Mouse (Mus musculus) adrenal gland, adult (tissue): ENCODE data around the gene Zc2hc1b.

ENCODE experiments used
- DNase-seq, 2 experiments: peaks; one replicate each; pipeline ENCODE4 v3.0.0; 2022 to 2023; ENCODE audit warnings: low spot score in 1 of 2; ENCODE audit not compliant: inconsistent age in 2 of 2

Gene Zc2hc1b

GRCm38 (mm10) chr10:13175866-13176265 is 2.0 kb downstream of the Zc2hc1b start:
- DNase-seq: peak in 1 of 2 experiments; percentile 32

DNA sequence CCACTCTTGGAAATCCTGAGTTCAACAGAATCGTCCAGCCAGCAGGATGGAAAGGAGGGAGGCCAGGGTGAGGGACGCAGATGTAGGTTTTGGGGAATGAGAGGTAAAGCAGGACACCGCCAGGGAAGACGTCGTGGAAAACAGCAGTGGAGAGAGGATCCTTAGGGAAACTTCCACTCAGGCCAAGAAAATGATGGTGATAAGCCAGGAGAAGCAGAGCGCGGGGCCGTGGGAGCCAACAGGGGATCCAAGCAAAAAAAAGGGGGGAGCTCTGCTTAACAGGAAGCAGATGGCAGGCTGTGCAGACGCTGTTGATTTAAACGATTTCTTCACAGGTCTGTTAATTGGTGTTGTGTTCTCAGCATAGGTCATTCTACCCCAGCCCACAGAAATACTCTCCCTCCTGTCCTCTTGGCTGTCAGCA is 5.0 kb downstream of the Zc2hc1b start:
- no peak for DNase-seq

GRCm38 (mm10) chr10:13171461-13171860 is 6.4 kb downstream of the Zc2hc1b start:
- no peak for DNase-seq

DNA sequence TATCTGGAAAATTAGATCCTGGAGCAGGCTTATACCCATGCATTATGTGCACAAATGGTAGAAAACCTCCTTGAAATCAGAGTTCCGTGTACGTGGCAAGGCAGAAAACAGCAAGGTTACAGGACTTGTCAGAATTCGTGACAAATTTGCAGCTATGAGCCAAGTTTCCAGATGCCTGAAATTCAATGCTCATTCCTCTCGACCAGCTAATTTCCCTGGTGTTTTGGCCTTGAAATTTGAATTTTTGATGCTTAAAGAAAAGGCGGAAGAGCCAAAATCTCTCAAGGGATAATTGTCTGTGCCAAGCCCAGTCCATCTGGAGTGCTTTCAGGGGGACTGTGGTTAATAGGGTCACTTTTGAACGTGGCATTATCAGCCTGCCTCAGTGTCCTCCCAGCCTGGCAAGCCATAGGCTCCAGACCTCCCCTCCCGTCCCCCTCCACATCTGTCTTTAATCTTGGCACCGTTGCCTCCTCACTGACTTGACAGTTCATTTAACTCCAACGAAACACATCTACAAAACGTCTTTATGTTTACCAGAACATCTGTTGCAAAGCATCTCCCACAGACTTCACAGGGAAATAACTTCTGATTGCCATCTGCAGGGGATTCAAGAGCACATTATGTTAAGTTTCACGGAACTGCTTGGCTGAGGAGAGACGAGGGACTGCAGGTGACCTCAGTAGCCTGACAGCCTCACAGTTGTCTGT is 6.9 kb downstream of the Zc2hc1b start:
- DNase-seq: peak in 1 of 2 experiments; percentile 32

DNA sequence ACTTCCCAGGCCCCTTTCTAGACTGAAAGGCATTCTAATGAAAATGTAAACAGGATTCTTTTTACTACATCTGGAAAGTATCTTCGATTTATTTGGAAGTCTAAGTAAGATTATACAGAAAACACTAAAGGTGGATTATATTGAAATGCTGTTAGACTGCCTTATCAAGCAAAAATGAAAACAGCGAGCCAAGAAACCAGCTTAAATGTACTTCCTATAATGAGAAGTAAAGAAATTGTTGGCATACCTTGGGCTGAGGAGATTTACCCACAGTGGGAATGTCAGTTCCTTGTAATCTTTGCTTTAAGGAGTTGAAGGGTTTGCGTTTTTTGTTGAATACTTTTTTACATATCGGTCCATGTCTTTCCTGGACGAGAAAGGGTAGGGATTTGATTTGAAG is 9.4 kb downstream of the Zc2hc1b start:
- no peak for DNase-seq

GRCm38 (mm10) chr10:13162031-13162430 is 15.8 kb downstream of the Zc2hc1b start:
- DNase-seq: no peak

- DNase-seq: no peak
Observed at GRCm38 (mm10) chr10:13160913-13161312, 16.9 kb downstream of the Zc2hc1b start.

GRCm38 (mm10) chr10:13155377-13155776 is 22.4 kb downstream of the Zc2hc1b start:
- no peak for DNase-seq

DNA sequence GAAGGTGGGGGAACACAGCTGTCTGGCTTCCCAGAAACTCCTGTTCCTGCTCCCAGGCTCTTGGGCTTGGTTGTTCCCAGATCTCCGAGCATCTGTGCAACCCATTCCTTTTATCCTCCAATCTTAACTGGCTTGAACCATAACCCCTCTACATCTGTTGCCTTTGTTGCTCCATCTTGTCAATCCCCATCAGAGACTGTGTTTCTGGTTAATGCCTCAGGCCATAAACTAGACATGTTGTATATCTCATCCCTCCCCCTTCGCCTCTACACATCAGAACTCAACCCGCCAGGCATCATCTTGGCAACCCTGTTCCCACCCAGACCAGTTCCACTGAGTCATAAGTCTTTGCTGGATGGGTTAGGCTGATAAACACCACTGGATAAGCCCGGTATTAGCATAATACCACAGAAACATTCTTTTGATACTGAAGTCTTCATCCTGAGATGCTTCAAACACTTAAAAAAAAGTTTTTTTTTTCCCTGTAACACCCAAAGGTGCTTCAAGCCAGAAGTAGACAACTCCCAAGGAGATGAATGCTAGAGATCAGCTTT is 24.9 kb downstream of the Zc2hc1b start:
- DNase-seq: no peak

DNA sequence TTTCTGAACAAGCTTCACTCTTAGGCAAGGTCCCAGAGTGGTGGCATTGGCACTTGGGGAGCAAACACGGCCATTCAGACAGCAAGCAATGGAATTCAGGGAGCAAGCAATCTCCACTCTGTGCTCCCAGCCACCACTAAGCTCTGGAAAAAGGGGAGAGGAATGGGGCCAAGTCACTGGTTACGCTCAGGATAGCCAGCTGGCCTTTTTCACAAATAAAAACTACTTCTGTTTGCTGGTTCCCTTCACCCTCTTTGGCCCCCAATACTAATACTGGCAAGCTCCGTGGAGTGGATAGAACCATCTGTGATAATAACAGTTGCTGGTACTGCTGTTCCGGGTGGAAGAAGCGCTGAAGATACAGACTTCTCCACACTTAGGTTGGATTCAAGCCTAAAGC is 26.5 kb downstream of the Zc2hc1b start:
- peak in 1 of 2 experiments; percentile 28 for DNase-seq

- no peak for DNase-seq
Observed at GRCm38 (mm10) chr10:13150435-13150834, 27.4 kb downstream of the Zc2hc1b start.

- no peak for DNase-seq
Observed at GRCm38 (mm10) chr10:13140434-13140833, 37.4 kb downstream of the Zc2hc1b start.

- peak; percentile 23 to 26 for DNase-seq
Observed at GRCm38 (mm10) chr10:13137906-13138305, 39.9 kb downstream of the Zc2hc1b start.

DNA sequence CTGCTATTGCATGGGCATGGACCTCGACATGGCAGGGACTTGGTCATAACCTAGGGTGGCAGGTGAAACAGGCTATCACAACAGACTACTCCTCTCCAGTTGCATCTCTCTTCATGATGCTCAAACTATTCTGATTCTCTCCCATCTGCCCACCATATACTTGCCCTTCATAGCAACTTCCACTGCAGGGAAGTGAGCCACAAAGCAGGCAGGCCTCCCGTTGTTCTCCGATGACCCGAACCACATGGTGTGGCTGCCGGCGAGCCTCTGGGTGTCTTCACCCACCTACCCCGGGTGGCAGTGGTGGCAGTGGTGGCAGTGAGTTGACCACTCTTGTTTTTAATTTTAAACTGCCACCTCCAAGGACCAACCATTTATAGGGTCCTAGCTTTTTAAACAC is 42.1 kb downstream of the Zc2hc1b start:
- DNase-seq: no peak

- DNase-seq: peak; percentile 45 to 55
Observed at GRCm38 (mm10) chr10:13135276-13135675, 42.5 kb downstream of the Zc2hc1b start.

- no peak for DNase-seq
Observed at GRCm38 (mm10) chr10:13133850-13134249, 44.0 kb downstream of the Zc2hc1b start.

DNA sequence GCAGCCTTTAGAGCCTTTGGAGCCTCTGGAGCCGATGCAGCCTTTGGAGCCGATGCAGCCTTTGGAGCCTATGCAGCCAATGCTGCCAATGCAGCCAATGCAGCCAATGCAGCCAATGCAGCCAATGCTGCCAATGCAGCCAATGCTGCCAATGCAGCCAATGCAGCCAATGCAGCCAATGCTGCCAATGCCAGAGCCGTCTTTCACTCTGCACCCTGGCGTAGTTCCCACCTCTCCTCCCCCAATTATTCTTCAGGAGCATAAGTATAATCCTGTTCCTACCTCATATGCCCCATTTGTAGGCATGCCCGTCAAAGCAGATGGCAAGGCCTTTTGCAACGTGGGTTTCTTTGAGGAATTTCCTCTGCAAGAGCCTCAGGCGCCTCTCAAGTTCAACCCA is 49.9 kb downstream of the Zc2hc1b start:
- DNase-seq: no peak

DNA sequence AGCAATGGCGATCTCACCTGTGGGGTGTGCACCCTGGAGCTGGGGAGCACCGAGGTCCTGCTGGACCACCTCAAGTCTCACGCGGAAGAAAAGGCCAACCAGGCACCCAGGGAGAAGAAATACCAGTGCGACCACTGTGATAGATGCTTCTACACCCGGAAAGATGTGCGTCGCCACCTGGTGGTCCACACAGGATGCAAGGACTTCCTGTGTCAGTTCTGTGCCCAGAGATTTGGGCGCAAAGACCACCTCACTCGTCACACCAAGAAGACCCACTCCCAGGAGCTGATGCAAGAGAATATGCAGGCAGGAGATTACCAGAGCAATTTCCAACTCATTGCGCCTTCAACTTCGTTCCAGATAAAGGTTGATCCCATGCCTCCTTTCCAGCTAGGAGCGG is 50.5 kb downstream of the Zc2hc1b start:
- no peak for DNase-seq

GRCm38 (mm10) chr10:13125811-13126210 is 52.0 kb downstream of the Zc2hc1b start:
- DNase-seq: no peak

GRCm38 (mm10) chr10:13119300-13119699 is 58.5 kb downstream of the Zc2hc1b start:
- DNase-seq: no peak

- no peak for DNase-seq
Observed at GRCm38 (mm10) chr10:13118770-13119102, 59.1 kb downstream of the Zc2hc1b start.

- no peak for DNase-seq
Observed at GRCm38 (mm10) chr10:13118024-13118769, 59.6 kb downstream of the Zc2hc1b start.
